Mouse (Mus musculus): ENCODE data around the gene Ephb6.

GRCm38 (mm10) chr6:41559331-41559730 is 46.0 kb upstream of the Ephb6 start:
- TF ChIP-seq CTCF (IDR thresholded peaks at IDR 0.05; ENCODE audit: low read depth, low read length) (no peak), POLR2A (IDR thresholded peaks at IDR 0.05; ENCODE audit: extremely low read depth, insufficient read depth, low read length) (no peak)
